Mouse (Mus musculus) T-helper 1 cell (primary cell): ENCODE data around the gene Wdr83os.

Experiments used
- in situ Hi-C: fragments of 300-600 bp; cut with MboI, MseI; formaldehyde crosslinking; loops from one replicate; pipeline ENCODE4 v1.15.1; 2025; ENCODE audit warnings: high pct_unique_total_duplicates

Gene Wdr83os

GRCm38 (mm10) chr8:85080532-85081215, at the start of gene Wdr83os:
Wdr83os (plus strand) TSS chr8:85080740.
- in situ Hi-C loops: no loop called here

GRCm38 (mm10) chr8:85032622-85033311, 47.8 kb upstream of the Wdr83os start:
- in situ Hi-C loops: no loop called here

DNA sequence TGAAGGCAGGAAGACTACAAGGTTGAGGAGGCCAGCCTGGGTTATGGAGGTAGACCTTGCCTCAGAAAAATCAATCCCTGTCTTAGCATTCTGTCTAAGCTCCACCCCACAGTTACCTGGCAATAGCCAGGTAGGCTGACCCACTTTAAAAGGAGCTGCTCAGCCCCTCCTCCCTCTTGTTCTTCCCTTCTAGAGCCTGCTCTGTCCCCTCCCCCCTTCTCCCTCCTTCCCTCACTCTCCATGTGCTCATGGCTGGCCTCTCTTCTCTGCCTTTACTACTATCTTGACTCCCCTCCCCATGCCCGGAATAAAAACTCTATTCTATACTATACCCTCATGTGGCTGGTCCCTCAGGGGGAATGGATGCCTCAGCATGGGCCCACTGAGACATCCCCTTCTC, 46.7 kb upstream of the Wdr83os start:
- in situ Hi-C loops: no loop called here

GRCm38 (mm10) chr8:85034764-85035163, 45.8 kb upstream of the Wdr83os start:
- in situ Hi-C loops: no loop called here

DNA sequence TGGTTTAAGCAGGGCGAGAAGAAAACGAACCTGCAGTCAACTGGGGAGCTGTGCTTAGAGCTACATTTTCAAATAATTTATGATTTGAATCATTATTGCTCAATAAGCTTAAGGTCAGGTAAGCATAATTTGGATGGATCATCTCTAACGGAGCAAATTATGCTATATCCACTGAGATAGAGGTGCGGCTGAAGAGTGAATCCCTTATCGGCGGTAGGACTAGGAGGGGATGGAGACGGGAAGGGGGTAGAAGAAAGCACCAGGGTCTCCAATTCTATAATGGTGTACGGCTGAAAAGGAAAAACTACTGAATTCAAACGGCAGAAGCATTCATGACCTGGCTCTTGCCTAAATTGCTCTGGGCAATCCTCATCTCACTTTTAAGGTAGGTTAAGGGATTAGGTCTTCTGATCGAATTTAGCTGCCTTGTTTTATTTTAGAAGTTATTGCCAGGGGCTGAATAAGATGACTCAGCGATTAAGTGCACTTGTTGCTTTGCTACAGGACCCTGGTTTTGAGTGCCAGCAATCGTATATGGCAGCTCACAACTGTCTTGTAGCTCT, 45.3 kb upstream of the Wdr83os start:
- in situ Hi-C loops: no loop called here

DNA sequence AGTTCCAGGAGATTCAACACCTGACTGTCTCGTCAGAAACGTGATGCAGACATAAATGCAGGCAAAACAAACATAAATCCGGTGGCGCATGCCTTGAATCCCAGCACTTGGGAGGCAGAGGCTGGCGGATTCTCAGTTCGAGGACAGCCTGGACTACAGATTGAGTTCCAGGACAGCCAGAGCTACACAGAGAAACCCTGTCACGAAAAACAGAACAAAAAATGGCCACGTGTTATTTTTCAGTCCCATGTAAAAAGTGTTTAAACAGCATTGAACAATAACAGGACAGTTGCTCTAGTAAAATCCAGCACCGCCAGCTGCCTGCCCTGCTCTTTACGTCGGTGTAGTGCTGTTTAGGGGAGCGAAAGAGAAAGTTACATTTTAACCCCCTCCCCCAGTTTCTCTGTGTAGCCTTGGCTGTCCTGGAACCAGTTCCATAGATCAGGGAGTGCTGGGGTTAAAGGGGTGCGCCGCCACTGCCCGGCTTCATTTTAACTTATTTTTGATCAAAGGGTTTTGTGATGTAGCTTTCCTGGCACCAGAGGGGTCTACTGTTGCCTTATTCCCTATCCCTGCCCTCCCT, 44.7 kb upstream of the Wdr83os start:
- in situ Hi-C loops: no loop called here

DNA sequence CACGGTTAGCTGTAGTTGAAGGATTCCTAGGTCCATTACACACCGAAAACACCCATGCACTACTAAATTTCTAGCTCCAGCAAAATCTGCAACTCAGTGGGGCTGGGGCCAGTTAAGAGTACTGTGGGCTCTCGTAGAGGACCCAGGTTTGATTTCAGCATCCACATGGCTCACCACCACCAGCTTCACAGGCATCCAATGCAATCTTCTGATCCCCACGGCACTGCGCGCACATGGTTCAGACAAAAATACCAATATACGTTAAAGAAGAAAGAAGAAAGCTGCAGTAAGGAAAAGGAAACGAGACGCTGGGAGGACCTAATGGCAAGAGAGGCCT, 44.2 kb upstream of the Wdr83os start:
- in situ Hi-C loops: no loop called here

DNA sequence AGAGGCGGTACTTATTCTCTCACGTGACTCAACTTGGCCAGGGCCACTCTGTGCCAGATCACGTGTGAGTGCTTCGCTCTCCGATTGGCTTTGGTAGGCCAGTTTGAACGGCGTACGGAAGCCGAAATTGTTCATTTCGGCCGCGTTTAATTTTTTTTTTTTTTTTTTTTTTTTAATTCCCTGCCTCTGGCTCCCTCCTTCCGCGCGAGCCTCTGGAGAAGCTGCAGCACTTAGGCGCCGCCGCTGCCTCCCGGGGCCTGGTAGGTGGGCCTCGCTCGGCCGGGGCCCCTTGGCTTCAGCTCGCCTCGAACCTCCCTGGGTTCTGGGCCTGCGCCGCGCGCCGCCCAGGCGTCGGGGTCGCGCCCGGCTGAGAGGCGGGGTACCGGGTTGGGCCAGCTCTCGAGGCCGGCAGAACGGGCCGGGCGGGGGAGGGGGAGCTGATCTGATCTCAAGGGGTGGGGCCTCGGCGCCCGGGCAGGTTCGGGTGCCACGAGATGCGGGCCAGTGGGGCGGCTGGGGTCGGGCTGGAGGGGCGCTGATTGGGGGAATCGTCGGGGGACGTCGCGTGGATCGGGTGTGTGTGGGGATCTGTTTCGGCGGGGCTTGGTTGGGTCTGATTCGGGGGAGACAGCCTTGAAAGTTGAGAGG, 43.7 kb upstream of the Wdr83os start, which contains the start of gene Tnpo2:
Tnpo2 (plus strand) TSS at position 198 of the 648 bp plus-strand sequence.
- in situ Hi-C loops: no loop called here

GRCm38 (mm10) chr8:85037366-85037680, 43.2 kb upstream of the Wdr83os start:
- in situ Hi-C loops: no loop called here

DNA sequence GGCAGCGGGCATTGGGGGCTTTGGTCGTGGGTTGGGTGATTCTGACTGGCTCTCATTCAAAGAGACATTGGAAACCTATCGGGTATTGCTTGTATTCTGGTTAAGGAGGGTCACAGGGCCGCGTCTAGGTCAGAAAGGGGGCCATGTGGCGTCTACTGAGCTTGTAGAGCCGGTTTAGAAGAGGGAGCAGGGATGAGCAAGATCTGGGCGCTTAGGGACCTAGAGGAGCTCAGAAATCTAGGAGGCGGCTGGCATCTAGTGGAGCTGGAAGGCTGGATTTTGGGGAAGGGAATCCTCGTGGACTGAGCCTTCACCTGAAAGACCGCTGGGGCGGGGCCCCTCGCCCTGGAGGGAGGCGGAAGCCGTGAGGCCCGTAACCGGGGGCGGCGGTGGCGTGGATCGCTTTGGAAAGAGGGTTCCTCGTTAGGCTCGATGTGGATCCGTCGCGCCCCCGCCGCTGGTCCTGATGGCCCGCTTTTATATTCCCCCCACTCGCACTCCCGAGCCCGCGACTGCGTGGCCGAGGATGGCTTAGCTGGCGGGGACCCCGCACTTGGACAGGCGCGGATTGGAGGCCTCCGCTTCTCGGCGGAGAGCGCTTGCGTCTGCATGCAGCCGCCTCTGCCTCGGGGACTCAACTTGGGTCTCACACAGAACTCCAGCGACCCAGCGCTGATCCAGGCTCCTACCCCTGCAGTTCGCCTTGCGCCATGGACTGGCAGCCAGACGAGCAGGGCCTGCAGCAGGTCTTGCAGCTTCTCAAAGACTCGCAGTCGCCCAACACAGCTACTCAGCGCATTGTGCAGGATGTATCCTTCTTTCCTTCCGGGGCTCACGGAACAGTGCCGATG, 42.6 kb upstream of the Wdr83os start:
- in situ Hi-C loops: no loop called here

DNA sequence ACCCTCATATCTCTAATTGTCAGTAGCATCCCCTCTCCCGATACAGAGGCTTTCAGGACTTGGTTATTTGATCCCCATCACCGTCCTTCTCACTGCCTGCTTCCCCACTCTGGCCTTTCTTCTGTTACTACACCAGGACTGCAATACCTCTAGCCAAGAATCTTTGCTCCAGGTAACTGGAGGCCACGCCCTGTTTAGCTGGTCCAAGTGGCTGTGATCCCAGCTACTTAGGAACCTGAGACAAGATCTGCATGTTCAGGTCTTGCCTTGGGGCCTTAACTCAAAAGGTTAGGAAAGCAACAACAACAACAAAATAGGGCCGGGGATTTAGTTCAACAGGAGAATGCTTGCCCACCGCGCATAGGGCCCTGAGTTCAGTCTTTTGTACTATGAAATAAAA, 36.9 kb upstream of the Wdr83os start:
- in situ Hi-C loops: no loop called here

- in situ Hi-C loops: no loop called here
Measured at GRCm38 (mm10) chr8:85057367-85057766, 23.2 kb upstream of the Wdr83os start.

DNA sequence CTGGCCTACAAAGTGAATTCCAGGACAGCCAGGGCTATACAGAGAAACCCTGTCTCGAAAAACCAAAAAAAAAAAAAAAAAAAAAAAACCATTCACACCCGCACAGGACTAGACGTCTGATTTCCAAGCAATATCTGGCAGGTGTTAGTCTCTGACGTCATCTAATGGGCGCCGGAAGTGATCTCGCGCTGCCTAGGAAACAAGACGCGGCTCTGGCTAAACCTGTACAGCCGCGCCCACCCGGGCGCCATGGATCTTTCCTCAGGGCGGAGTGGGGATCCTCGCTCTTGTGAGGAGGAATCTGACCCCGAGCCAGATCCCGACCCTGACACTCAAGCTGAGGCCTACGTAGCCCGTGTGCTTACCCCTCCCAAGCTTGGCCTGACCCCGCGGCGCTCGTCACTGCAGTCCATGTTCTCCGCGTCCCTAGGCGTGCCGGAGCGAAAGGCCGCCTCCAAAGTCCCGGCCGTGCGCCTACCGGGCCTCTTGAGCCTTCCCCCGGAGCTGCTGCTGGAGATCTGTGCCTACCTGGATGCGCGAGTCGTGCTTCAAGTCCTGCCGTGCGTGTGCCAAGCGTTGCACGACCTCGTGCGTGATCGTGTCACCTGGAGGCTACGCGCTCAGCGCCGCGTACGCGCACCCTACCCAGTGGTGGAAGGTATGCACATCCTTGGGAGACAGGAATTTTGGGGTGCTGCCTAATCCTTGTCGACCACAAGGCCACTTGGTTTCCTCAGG, 20.5 kb upstream of the Wdr83os start, which contains the start of gene Fbxw9:
Fbxw9 (plus strand) TSS at position 177 of the 738 bp plus-strand sequence.
- in situ Hi-C loops: no loop called here

- in situ Hi-C loops: no loop called here
Measured at GRCm38 (mm10) chr8:85062603-85063002, 17.9 kb upstream of the Wdr83os start.

- in situ Hi-C loops: no loop called here
Measured at GRCm38 (mm10) chr8:85065213-85065612, 15.3 kb upstream of the Wdr83os start.

DNA sequence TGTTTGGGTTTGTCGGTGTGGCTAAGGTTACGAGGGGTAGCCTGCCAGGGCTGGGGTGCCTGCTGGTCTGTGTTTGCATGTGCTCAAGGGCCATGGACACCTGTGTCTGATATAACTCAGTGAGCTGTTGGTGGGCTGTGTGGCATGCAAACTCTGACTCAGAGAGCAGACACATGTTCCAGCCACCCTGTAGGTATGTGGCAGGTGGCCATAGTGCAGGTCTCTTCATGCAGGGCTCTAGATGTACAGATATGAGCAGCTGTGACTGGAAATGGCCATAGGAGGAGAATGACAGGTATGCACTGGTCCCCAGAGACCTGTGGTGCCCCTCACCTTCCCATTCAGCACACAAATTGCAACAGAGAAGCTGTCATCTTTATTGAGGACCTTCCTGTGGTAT, 13.4 kb upstream of the Wdr83os start:
- in situ Hi-C loops: no loop called here

DNA sequence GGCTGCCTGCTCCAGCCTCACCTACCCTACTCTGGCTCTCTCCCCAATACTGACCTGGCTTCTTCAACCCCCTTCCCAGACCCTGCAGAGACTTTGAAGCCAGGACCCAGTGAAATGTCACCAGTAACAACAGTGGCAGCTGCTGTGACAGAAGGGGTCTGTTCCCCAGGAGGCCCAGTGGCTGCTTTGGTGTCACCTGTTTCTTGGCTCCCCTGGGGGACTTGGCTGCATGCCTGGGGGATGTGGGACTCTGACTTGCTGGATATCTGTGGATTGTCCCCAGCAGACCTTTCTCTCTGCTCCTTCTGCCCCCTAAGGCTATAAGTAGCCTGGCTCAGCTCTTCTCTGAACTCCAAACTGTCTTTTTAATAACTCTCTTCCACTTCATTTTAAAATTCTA, 12.6 kb upstream of the Wdr83os start, which contains the start of gene Gm5741:
Gm5741 (minus strand) TSS at position 1 of the 400 bp plus-strand sequence.
- in situ Hi-C loops: no loop called here

GRCm38 (mm10) chr8:85071041-85071440, 9.5 kb upstream of the Wdr83os start:
- in situ Hi-C loops: no loop called here

GRCm38 (mm10) chr8:85071514-85072281, 8.8 kb upstream of the Wdr83os start, which contains the start of gene Dhps:
Dhps (plus strand) TSS chr8:85071757.
- in situ Hi-C loops: no loop called here
